Mouse (Mus musculus): ENCODE measurements around the gene Appbp2.

DNA sequence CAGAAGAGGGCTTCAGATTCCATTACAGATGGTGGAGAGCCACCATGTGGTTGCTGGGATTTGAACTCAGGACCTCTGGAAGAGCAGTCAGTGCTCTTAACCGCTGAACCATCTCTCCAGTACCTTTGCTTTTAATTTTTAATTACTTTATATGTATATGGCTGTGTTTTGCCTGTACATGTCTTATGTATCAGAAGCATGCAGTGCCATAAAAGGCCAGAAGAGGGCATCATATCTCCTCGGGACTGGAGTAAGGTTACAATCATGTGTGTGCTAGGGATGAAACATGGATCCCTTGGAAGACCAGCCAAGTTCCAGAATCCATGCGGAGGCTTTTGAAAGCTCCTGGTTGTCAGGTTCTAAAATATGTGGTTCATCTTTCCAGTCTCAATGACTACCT lies 35.7 kb upstream of the Appbp2 start:
- TF ChIP-seq CTCF (IDR thresholded peaks at IDR 0.05; ENCODE audit: low read depth) (peak; percentile 53), EP300 (IDR thresholded peaks at IDR 0.05; ENCODE audit: low read depth) (no peak)

Data from heart, postnatal 0 days (tissue).